Mouse (Mus musculus) brain, embryonic 14.5 days (tissue): ENCODE results near the gene Dexi.

Experiments
- CTCF ChIP-seq: fragments of 200-500 bp; IDR thresholded peaks from 2 replicates; pipeline ENCODE4 v1.5.1; 2012; ENCODE audit warnings: inconsistent platforms, mild to moderate bottlenecking, moderate library complexity, borderline replicate concordance; ENCODE audit not compliant: insufficient read depth, insufficient read length; ENCODE audit errors: extremely low read depth
- POLR2A ChIP-seq: fragments of 200-500 bp; IDR thresholded peaks from 2 replicates; pipeline ENCODE4 v1.6.1; 2012; ENCODE audit warnings: mild to moderate bottlenecking, inconsistent platforms, borderline replicate concordance; ENCODE audit not compliant: poor library complexity, insufficient read depth, insufficient read length, severe bottlenecking; ENCODE audit errors: extremely low read depth

DNA sequence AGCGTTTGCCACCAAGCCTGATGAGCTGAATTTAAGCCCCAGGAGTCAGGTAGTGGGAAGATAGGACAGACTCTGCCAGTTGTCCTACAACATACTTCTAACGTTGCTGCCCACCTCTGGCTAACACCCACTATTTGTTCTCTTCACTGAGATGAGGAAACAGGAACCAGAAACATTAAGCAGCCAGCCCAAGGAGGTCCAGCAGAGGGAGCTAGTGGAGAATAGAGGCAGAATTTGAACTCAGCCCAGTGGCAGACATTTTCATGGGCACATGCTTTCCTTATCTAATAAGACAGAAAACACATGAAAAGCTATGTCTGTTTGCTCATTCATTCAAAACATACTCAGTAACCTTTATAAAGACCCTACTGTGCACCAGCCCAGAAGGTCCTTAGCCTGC lies 39.8 kb downstream of the Dexi start:
- TF ChIP-seq CTCF (no peak), POLR2A (no peak)
